Mouse (Mus musculus) lung, adult 2 months (tissue): ENCODE measurements around the gene Zfp978. TPM values are rescaled to one million over a fixed set of nuclear protein-coding genes. Genes with fewer than 3 reads are reported as not detected.
"Not testable (repeated sequence)": the region's sequence is repeated elsewhere in the genome, so short reads cannot be mapped to it uniquely, and the experiment has no call there.

ENCODE experiments used
- DNase-seq: peaks from one replicate; pipeline ENCODE4 v3.0.0; 2022
- H3K4me1 ChIP-seq: fragments of 200-500 bp; 2 replicates; pipeline ENCODE4 v1.6.1; 2011; ENCODE audit warnings: low read length; ENCODE audit not compliant: control insufficient read depth, insufficient read depth
- H3K4me3 ChIP-seq: fragments of 200-500 bp; replicated peaks from 2 replicates; pipeline ENCODE3; 2011; ENCODE audit warnings: low read depth, mild to moderate bottlenecking, control low read depth, low read length; ENCODE audit errors: extremely low read depth
- CTCF ChIP-seq: fragments of 200-500 bp; IDR thresholded peaks from 2 replicates; pipeline ENCODE4 v1.5.1; 2011; ENCODE audit warnings: mild to moderate bottlenecking, low read length, control low read depth; ENCODE audit not compliant: insufficient read depth
- POLR2A ChIP-seq: fragments of 200-500 bp; IDR thresholded peaks from 2 replicates; pipeline ENCODE4 v1.6.1; 2011; ENCODE audit warnings: low read depth, mild to moderate bottlenecking, control low read depth, low read length, borderline replicate concordance; ENCODE audit errors: extremely low read depth
- WGBS: fragments of 180-500 bp; shearing (Covaris S2); methylation state at CpG from one replicate; pipeline ENCODE4 v1.1.7; 2018; 5-methylcytosine and 5-hydroxymethylcytosine counted together
- polyA plus RNA-seq: library from polyadenylated mRNA; depleted of rRNA; stranded (reverse); fragments of >200 nt; gene quantifications from 2 replicates; pipeline ENCODE4 v1.2.3, GENCODE M21; 2012

The Zfp978 gene
- polyA plus RNA-seq, 1 experiment = not detected

- no peak for DNase-seq
- TF ChIP-seq POLR2A (no peak), CTCF (no peak)
- Histone ChIP-seq H3K4me3 (no peak overlapping the region), H3K4me1 (no peaks in the 10 kb centered on the region)
- 7% methylated on average over 13 of the region's 13 CpGs for WGBS
Measured at GRCm38 (mm10) chr4:147407463-147407822, 46.3 kb downstream of the Zfp978 start.

- not testable (repeated sequence) for DNase-seq, H3K4me1 ChIP-seq, H3K4me3 ChIP-seq
- WGBS = 54% methylated on average over 1 of the region's 1 CpGs
Measured at GRCm38 (mm10) chr4:147416365-147416764, 55.3 kb downstream of the Zfp978 start.

GRCm38 (mm10) chr4:147417157-147417778, 56.2 kb downstream of the Zfp978 start:
- WGBS = 52% methylated on average over 8 of the region's 8 CpGs
- Histone ChIP-seq H3K4me3 (no peak overlapping the region), H3K4me1 (no peaks in the 10 kb centered on the region)
- TF ChIP-seq CTCF = no peak
- TF ChIP-seq POLR2A = no peak
- no peak for DNase-seq

- WGBS = 61% methylated on average over 10 of the region's 10 CpGs
- no peak overlapping the region for H3K4me3 ChIP-seq
- DNase-seq = no peak
- TF ChIP-seq CTCF (no peak), POLR2A (no peak)
- no peaks in the 10 kb centered on the region for H3K4me1 ChIP-seq
Measured at GRCm38 (mm10) chr4:147417921-147418320, 56.8 kb downstream of the Zfp978 start.

GRCm38 (mm10) chr4:147418333-147418732, 57.2 kb downstream of the Zfp978 start:
- not testable (repeated sequence) for DNase-seq, H3K4me3 ChIP-seq, H3K4me1 ChIP-seq
- 48% methylated on average over 7 of the region's 7 CpGs for WGBS

- not testable (repeated sequence) for H3K4me1 ChIP-seq, DNase-seq, H3K4me3 ChIP-seq
- 76% methylated on average over 8 of the region's 8 CpGs for WGBS
Measured at GRCm38 (mm10) chr4:147419190-147419589, 58.1 kb downstream of the Zfp978 start.

GRCm38 (mm10) chr4:147419756-147420590, 58.9 kb downstream of the Zfp978 start:
- not testable (repeated sequence) for DNase-seq, H3K4me3 ChIP-seq, H3K4me1 ChIP-seq
- WGBS = 80% methylated on average over 5 of the region's 5 CpGs

- Histone ChIP-seq H3K4me1 (no peaks in the 10 kb centered on the region), H3K4me3 (no peak overlapping the region)
- WGBS = 66% methylated on average over 3 of the region's 3 CpGs
- DNase-seq = no peak
- TF ChIP-seq CTCF (no peak), POLR2A (no peak)
Measured at GRCm38 (mm10) chr4:147420794-147421193, 59.7 kb downstream of the Zfp978 start.

- 20% methylated on average over 1 of the region's 1 CpGs for WGBS
- H3K4me3 ChIP-seq, DNase-seq, H3K4me1 ChIP-seq: not testable (repeated sequence)
Measured at GRCm38 (mm10) chr4:147421316-147421715, 60.2 kb downstream of the Zfp978 start.

- Histone ChIP-seq H3K4me3 (no peak overlapping the region), H3K4me1 (no peaks in the 10 kb centered on the region)
- WGBS = 43% methylated on average over 3 of the region's 3 CpGs
- DNase-seq = no peak
- TF ChIP-seq POLR2A (no peak), CTCF (no peak)
Measured at GRCm38 (mm10) chr4:147423140-147423539, 62.0 kb downstream of the Zfp978 start.
